Mouse (Mus musculus) liver, embryonic 15.5 days (tissue): ENCODE results near the gene Samd15. TPM values are rescaled to one million over a fixed set of nuclear protein-coding genes. Genes with fewer than 3 reads are reported as not detected.

ENCODE experiments used
- ATAC-seq: fragments of 200-750 bp; cut with Nextera tagmentation; 2 replicates; pipeline ENCODE4 v1.8.0; 2017; ENCODE audit warnings: moderate number of reproducible peaks, mild to moderate bottlenecking, moderate library complexity; ENCODE audit not compliant: insufficient read depth
- H3K27ac ChIP-seq: fragments of 300-500 bp; sonication (generic); replicated peaks from 2 replicates; pipeline ENCODE4 v1.5.1; 2015; ENCODE audit warnings: mild to moderate bottlenecking, inconsistent platforms
- H3K27me3 ChIP-seq: fragments of 300-500 bp; sonication (generic); 2 replicates; pipeline ENCODE4 v1.6.1; 2015; ENCODE audit warnings: mild to moderate bottlenecking, inconsistent platforms
- H3K36me3 ChIP-seq: fragments of 300-500 bp; sonication (generic); replicated peaks from 2 replicates; pipeline ENCODE4 v1.6.1; 2015; ENCODE audit warnings: moderate library complexity, mild to moderate bottlenecking, inconsistent platforms
- H3K4me1 ChIP-seq: fragments of 300-500 bp; sonication (generic); replicated peaks from 2 replicates; pipeline ENCODE4 v1.6.1; 2015; ENCODE audit warnings: inconsistent platforms
- H3K4me2 ChIP-seq: fragments of 300-500 bp; sonication (generic); 2 replicates; pipeline ENCODE4 v1.6.1; 2015; ENCODE audit warnings: moderate library complexity, mild to moderate bottlenecking, inconsistent platforms
- H3K4me3 ChIP-seq: fragments of 300-500 bp; sonication (generic); replicated peaks from 2 replicates; pipeline ENCODE4 v1.5.1; 2015; ENCODE audit warnings: mild to moderate bottlenecking, inconsistent platforms
- H3K9ac ChIP-seq: fragments of 300-500 bp; sonication (generic); 2 replicates; pipeline ENCODE4 v1.6.1; 2015; ENCODE audit warnings: moderate library complexity, mild to moderate bottlenecking, inconsistent platforms
- H3K9me3 ChIP-seq: fragments of 300-500 bp; sonication (generic); replicated peaks from 2 replicates; pipeline ENCODE4 v1.6.1; 2016; ENCODE audit warnings: inconsistent platforms
- WGBS: fragments of 180-500 bp; shearing (Covaris S2); methylation state at CpG from one replicate; pipeline ENCODE4 v1.1.7; 2015; ENCODE audit warnings: mixed read lengths; ENCODE audit not compliant: insufficient replicate concordance; 5-methylcytosine and 5-hydroxymethylcytosine counted together
- polyA plus RNA-seq: library from polyadenylated mRNA; unstranded; fragments of >200 nt; fragmentation: Nextera tagmentation; extraction: Ambion mirVana; gene quantifications from 2 replicates; pipeline ENCODE4 v1.2.1, GENCODE M21; 2015

Gene Samd15
- polyA plus RNA-seq, 1 experiment from 2014 or later: 6.8 TPM

- H3K36me3 ChIP-seq: no peaks in the 10 kb centered on the region
- no peaks in the 10 kb centered on the region for H3K27me3 ChIP-seq
- H3K4me3 ChIP-seq: no peak overlapping the region
- H3K27ac ChIP-seq: no peak overlapping the region
- no peak overlapping the region for H3K9ac ChIP-seq
- H3K9me3 ChIP-seq: no peaks in the 10 kb centered on the region
- peaks cover 14% of the 10 kb centered on the region for H3K4me1 ChIP-seq
- H3K4me2 ChIP-seq: no peak overlapping the region
- ATAC-seq: no peak
Measured at GRCm38 (mm10) chr12:87230379-87230895, 30.9 kb downstream of the Samd15 start.

DNA sequence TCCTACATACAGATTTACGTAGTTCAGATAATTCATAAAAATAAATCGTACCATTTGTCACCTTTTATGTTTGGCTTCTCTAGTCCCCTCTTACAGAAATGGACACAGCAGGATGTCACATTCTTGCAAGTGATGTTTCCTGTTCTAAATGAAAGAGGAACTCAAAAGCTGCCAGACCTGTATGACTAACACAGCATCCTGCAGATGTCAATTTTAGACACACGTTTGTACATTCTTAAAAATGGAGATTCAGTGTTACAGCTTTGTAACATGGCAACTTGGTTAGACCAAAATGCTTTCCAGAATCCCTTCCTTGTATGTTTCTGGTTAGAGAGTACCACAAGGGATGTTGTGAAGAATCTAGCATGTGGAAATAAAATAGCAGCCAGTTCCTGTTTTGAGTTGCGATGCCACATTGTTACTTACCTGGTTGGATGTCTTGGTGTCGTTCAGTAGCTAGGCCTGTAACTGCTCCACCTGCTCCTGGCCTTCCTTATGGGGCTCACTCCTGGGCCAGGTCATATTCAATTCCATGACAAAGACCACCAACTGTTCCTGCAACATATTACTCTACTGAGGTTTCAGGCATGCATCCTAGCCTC is 37.5 kb downstream of the Samd15 start:
- Histone ChIP-seq H3K27ac (no peak overlapping the region), H3K27me3 (no peaks in the 10 kb centered on the region), H3K4me2 (no peak overlapping the region), H3K4me3 (no peak overlapping the region), H3K4me1 (no peaks in the 10 kb centered on the region), H3K36me3 (peaks cover 28% of the 10 kb centered on the region), H3K9me3 (no peaks in the 10 kb centered on the region), H3K9ac (no peak overlapping the region)
- ATAC-seq: no peak
- WGBS: 46% methylated on average over 5 of the region's 5 CpGs

DNA sequence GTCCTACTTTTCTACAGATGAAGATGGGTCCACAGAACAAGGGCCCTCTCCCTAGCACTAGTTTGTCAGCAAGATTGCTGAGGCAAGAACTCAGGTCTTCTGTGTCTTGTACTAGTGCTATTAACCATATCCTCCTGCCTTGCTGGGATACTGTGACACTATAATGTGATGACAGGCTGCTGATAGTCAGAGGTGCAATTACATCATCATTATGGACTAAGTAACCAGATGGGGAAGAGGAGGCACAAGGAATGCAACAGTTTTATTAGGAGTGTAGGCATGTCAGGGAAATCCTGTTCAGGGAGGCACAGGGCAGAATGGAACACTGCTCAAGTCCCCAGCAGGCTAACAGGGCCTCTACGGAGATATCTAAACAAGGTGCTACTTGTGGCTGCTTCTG is 39.1 kb downstream of the Samd15 start, which contains the start of gene Noxred1:
Gene Noxred1, minus strand, starts transcription at position 101 of the 400 bp plus-strand sequence.
- H3K9ac ChIP-seq: no peak within 1 kb of the TSS
- H3K4me2 ChIP-seq: no peak within 1 kb of the TSS
- no peak within 1 kb of the TSS for H3K27ac ChIP-seq
- no peaks in the 10 kb centered on the region for H3K27me3 ChIP-seq
- ATAC-seq: no peak
- no peak within 1 kb of the TSS for H3K4me3 ChIP-seq
- peaks cover 33% of the 10 kb centered on the region for H3K36me3 ChIP-seq
- 84% methylated on average over 1 of the region's 1 CpGs for WGBS
- H3K4me1 ChIP-seq: no peaks in the 10 kb centered on the region
- H3K9me3 ChIP-seq: no peaks in the 10 kb centered on the region

DNA sequence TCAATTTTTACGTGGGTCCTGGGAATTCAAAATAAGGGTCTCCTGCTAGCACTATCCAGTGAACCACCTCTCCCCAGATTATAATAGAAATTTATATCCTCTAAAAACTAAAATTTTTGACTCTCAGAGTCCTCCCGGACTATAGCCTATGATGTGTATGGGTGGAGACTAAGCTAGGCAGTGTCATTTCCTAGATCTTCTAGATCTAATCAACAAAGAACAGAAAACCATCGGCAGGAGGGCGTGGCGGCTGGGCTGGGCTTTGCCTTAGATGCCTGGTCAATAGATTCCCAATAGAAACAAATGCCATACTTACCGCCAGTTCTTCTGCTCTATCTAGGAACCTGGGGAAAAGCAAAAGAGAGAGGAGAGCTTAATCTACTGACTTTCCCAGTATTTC is 50.6 kb downstream of the Samd15 start:
- Histone ChIP-seq H3K27ac (no peak overlapping the region), H3K4me2 (peak overlapping the region; percentile 7; the same call in 1 of the 2 replicates), H3K36me3 (peaks cover 52% of the 10 kb centered on the region)

GRCm38 (mm10) chr12:87253878-87254277 is 54.4 kb downstream of the Samd15 start:
- ATAC-seq: no peak
- 86% methylated on average over 6 of the region's 6 CpGs for WGBS
- no peaks in the 10 kb centered on the region for H3K9me3 ChIP-seq
- H3K4me1 ChIP-seq: peaks cover 20% of the 10 kb centered on the region
- peaks cover 48% of the 10 kb centered on the region for H3K36me3 ChIP-seq
- no peak overlapping the region for H3K27ac ChIP-seq
- H3K9ac ChIP-seq: no peak overlapping the region
- no peaks in the 10 kb centered on the region for H3K27me3 ChIP-seq
- no peak overlapping the region for H3K4me3 ChIP-seq
- no peak overlapping the region for H3K4me2 ChIP-seq

More for the DNA sequence above, 50.6 kb downstream of the Samd15 start:
- ATAC-seq: peak; percentile 60; the same call in 1 of the 2 replicates
- WGBS: 35% methylated on average over 6 of the region's 6 CpGs
- H3K4me1 ChIP-seq: peaks cover 13% of the 10 kb centered on the region
- no peak overlapping the region for H3K4me3 ChIP-seq
- no peaks in the 10 kb centered on the region for H3K9me3 ChIP-seq
- no peak overlapping the region for H3K9ac ChIP-seq
- H3K27me3 ChIP-seq: no peaks in the 10 kb centered on the region

DNA sequence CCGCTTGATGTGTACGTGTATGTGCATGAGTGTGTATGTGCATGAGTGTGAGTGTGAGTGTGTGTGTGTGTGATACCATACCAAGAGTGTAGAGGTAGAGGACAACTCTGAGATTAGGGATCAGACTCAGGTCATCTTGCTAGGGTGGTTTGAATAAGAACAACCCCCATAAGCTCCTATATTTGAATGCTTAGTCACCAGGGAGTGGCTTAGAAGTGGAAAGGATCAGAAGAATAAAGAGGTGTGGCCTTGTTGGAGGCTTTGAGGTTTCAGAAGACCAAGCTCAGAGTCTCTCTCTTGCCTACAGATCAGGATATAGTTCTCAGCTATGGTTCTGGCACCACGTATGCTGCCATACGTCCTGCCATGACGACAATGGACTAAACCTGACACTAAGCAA is 57.1 kb downstream of the Samd15 start:
- ATAC-seq: 0 out of 2 replicates have a peak, but pooled peaks have one; percentile 42
- WGBS: 76% methylated on average over 5 of the region's 5 CpGs

DNA sequence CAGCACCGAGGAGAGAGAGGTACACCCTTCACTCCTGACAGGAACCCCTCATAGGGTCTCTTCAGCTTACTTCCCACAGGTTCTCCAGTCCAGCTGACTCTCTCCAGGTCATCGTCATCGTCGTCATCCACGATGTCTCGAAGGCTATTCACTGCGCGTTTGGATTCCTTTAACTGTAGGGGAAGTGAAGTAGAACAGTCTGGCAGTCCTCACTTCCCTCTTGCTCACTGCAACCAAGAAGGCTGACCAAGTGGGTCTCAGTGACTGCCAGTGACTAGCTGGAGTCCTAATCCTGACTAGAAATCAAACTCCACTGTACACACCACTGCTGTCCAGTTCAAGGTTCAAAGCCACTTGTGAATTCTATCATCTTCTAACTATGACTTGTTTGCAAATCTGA is 61.0 kb downstream of the Samd15 start:
- ATAC-seq: no peak
- 81% methylated on average over 8 of the region's 8 CpGs for WGBS

More for the DNA sequence above, 57.1 kb downstream of the Samd15 start:
- H3K27me3 ChIP-seq: no peaks in the 10 kb centered on the region
- no peak overlapping the region for H3K4me3 ChIP-seq
- no peak overlapping the region for H3K27ac ChIP-seq
- H3K4me2 ChIP-seq: no peak overlapping the region
- peaks cover 8% of the 10 kb centered on the region for H3K4me1 ChIP-seq
- H3K9ac ChIP-seq: no peak overlapping the region
- H3K36me3 ChIP-seq: peaks cover 54% of the 10 kb centered on the region
- no peaks in the 10 kb centered on the region for H3K9me3 ChIP-seq

More for the DNA sequence above, 61.0 kb downstream of the Samd15 start:
- Histone ChIP-seq H3K9me3 (no peaks in the 10 kb centered on the region), H3K4me3 (no peak overlapping the region), H3K27me3 (no peaks in the 10 kb centered on the region), H3K4me2 (no peak overlapping the region), H3K27ac (no peak overlapping the region), H3K9ac (no peak overlapping the region), H3K36me3 (peaks cover 44% of the 10 kb centered on the region), H3K4me1 (peaks cover 17% of the 10 kb centered on the region)

Other genes with a start within 250 kb of the Samd15 start
- 0.05 TPM in 1 of 2 replicates, not detected in the other for gene Zdhhc22, start 209.3 kb upstream of the Samd15 start, polyA plus RNA-seq
- not detected in 2 replicates for gene Tmem63c, start 178.4 kb upstream of the Samd15 start, polyA plus RNA-seq
- gene Ngb, start 97.2 kb upstream of the Samd15 start, polyA plus RNA-seq: 0.16 TPM in 1 of 2 replicates, not detected in the other
- 99.1 and 101 TPM in 2 replicates for gene Gstz1, start 52.6 kb upstream of the Samd15 start, polyA plus RNA-seq
- gene Pomt2, start 51.8 kb upstream of the Samd15 start, polyA plus RNA-seq: 3.8 and 4.0 TPM in 2 replicates
- gene Tmed8, start 731 bp downstream of the Samd15 start, polyA plus RNA-seq: 0.39 and 0.40 TPM in 2 replicates
- gene Noxred1, start 39.0 kb downstream of the Samd15 start, polyA plus RNA-seq: 0.20 and 0.38 TPM in 2 replicates
- gene Vipas39, start 66.5 kb downstream of the Samd15 start, polyA plus RNA-seq: 8.2 and 9.5 TPM in 2 replicates
- 129 and 132 TPM in 2 replicates for gene Ahsa1, start 66.8 kb downstream of the Samd15 start, polyA plus RNA-seq
- 0.15 and 0.23 TPM in 2 replicates for gene Ism2, start 100.0 kb downstream of the Samd15 start, polyA plus RNA-seq
- gene Sptlc2, start 188.6 kb downstream of the Samd15 start, polyA plus RNA-seq: 25.9 and 28.6 TPM in 2 replicates
- gene Slirp, start 244.2 kb downstream of the Samd15 start, polyA plus RNA-seq: 130 and 158 TPM in 2 replicates
- gene Alkbh1, start 244.3 kb downstream of the Samd15 start, polyA plus RNA-seq: 16.7 and 19.9 TPM in 2 replicates